Mouse (Mus musculus) gastrocnemius, postnatal 10 days (tissue): ENCODE measurements around the gene Kansl1l. TPM values are rescaled to one million over a fixed set of nuclear protein-coding genes. Genes with fewer than 3 reads are reported as not detected.

ENCODE experiments used
- DNase-seq: peaks from one replicate; pipeline ENCODE4 v3.0.0; 2021; ENCODE audit warnings: mixed read lengths
- total RNA-seq, 2 experiments: library from RNA; stranded (reverse); gene quantifications; 2 replicates each; pipeline ENCODE4 v1.2.3; 2021

Kansl1l gene
- total RNA-seq, 2 experiments from 2014 or later, result 20.0 to 21.4 TPM

GRCm38 (mm10) chr1:66817865-66818315 is 528 bp upstream of the Kansl1l start:
- DNase-seq, result peak; percentile 27

DNA sequence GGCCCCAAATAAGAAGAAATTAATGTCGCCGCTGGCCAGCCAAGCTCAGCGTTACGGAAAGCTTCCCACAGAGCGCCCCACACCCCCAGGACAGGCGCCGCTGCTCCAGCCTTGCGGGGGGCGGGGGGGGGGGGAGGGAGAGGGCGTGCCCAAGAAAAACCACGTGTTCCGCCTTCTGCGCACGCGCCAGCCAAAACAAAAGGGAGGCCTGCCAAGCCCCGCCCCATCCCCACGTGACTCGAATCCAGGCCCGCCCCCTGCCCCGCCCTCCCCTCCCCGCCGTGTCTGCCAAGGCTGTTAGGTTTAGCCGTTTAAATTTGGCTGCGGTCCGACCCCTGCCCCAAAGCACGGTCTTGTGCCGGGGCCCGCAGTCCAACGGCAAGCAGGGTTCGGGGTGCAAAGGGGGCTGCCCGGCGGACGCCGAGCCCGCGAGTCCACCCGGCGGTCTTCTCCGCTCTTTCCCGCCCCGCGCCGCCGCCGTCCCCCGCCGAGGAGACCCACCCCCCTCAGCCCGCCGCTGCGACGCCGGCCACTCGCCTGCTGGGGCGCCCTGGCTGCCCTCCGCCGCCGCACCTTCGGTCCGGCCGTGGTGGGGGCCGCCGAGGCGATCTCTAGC is 417 bp downstream of the Kansl1l start:
- peak; percentile 98 for DNase-seq

DNA sequence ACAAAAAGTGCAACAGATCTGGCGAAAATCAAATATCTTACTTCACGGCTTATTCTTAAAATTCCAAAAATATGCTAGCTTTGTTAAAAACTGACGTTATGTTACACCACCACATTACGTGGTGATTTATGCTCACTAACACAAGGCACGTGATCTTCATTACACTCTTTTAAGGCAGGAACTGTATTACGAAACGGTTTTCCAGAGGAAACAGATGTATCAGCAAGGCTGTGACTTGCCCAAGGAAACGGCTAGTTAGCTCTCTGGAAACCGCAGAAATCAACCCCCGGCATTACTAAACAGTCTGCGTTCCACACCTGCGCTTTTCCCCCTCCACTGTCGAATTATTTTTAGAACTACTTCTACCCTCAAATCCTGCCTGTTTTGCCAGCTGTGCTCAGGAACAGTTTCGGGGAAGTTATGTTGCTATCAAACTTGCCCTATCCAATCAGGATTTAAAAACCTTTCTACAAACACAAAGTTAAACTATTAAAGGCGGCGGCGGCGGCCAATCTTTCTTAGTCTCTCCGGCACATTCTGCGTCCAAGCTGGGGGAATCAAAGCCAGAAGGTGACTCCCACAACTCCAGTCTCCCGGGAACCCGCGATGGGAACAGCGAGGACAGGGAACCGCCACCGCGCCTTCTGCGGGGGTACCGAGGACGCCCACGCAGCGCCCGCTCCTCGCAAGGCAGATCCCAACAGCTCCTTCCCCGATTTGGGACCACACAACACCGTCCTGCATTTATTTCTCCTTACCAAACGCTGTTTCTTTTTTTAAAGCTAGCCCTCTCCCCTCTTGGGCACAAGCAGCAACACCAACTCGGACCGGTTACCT is 1.2 kb downstream of the Kansl1l start:
- DNase-seq, result peak; percentile 64

GRCm38 (mm10) chr1:66814756-66815155 is 2.6 kb downstream of the Kansl1l start:
- no peak for DNase-seq

GRCm38 (mm10) chr1:66813191-66813590 is 4.2 kb downstream of the Kansl1l start:
- DNase-seq, result no peak

GRCm38 (mm10) chr1:66806821-66807220 is 10.5 kb downstream of the Kansl1l start:
- no peak for DNase-seq

GRCm38 (mm10) chr1:66805408-66805807 is 12.0 kb downstream of the Kansl1l start:
- no peak for DNase-seq

- DNase-seq, result no peak
Measured at GRCm38 (mm10) chr1:66804710-66805109, 12.7 kb downstream of the Kansl1l start.

- DNase-seq, result no peak
Measured at GRCm38 (mm10) chr1:66797962-66798361, 19.4 kb downstream of the Kansl1l start.

DNA sequence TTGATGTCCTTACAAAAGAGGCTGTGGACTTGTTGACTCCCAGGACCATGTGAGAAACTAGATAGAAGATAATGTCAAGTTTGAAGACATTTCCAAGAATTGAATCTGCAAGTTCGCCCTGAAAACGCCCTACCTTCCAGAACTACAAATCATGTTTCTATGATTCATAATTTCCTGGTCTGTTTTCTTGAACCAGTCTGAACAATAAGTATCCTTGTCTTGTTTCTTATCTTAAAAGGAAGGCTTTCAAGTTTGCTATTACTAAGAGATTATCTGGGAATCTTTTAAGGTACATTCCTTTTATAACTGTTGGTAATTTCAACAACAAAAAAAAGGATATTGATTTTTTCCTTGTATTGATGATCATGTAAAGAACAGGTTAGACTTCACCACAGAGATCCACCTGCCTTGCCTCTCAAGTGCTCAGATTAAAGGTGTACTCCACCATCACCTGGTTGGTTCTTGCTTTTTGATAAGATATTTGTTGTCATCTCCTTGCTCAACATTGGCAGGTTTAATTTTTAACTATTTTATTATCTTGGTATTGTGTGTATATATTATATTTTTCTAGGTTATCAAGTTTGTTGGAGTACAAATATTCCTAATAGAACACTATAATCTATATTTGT is 24.4 kb downstream of the Kansl1l start:
- no peak for DNase-seq

GRCm38 (mm10) chr1:66782296-66782695 is 35.1 kb downstream of the Kansl1l start:
- no peak for DNase-seq

GRCm38 (mm10) chr1:66781027-66781426 is 36.3 kb downstream of the Kansl1l start:
- no peak for DNase-seq

- no peak for DNase-seq
Measured at GRCm38 (mm10) chr1:66778798-66779197, 38.6 kb downstream of the Kansl1l start.

GRCm38 (mm10) chr1:66777878-66778277 is 39.5 kb downstream of the Kansl1l start:
- peak; percentile 18 for DNase-seq

DNA sequence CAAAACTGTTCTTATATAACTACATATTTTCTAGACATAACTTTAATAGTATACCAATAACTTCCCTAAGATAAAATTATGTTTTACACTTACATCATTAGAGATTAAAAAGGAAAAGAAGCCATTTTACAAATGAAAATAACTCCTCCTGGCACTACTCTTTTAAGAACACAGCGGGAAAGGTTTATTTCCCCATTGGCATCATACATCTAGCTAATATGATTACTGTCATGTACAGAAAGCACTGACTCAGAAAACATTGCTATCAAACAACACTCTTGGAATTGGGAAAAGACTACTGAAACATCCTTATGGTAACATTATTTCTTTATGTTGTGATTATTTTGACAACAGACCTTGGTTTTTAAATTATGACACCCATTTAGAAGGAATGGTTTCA is 48.6 kb downstream of the Kansl1l start:
- no peak for DNase-seq

DNA sequence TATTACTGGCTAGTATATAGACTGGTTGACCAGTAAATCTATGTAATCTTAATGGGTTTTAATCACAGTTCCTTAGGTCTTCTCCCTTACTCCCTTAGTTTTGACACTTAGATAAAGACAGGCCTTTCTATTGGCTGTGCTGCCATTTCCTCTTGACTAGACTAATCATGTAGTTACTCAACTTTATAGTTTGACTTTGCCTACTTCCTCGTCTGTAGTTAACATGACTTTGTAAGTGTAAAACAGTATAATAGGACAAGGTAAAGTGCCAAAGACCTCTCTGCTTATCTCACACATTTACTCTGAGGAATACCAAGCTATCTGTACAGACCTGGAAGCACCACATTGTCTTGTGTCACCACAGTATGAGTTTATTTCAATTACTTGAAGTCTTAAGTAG is 86.8 kb downstream of the Kansl1l start:
- DNase-seq, result no peak

- no peak for DNase-seq
Measured at GRCm38 (mm10) chr1:66712859-66713258, 104.5 kb downstream of the Kansl1l start.

DNA sequence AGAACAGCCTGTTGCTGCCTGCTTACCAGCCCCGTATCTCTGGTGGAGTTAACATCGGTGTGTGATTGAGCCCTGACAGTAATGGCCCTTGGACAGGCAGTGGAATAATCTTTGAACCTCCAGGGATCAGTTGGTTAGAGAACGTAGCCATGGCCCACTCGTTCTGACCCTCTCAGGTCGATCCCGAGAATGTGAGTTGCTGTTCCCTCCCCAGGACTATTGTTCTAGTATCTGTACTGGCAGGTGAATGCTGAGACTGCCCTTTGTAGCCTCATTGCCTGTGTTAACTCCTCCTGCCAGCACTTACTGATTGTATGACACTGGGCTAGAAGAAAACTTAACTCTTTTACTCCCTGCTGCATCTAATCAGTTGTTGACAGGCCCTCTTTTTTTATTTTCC is 112.8 kb downstream of the Kansl1l start:
- DNase-seq, result no peak

DNA sequence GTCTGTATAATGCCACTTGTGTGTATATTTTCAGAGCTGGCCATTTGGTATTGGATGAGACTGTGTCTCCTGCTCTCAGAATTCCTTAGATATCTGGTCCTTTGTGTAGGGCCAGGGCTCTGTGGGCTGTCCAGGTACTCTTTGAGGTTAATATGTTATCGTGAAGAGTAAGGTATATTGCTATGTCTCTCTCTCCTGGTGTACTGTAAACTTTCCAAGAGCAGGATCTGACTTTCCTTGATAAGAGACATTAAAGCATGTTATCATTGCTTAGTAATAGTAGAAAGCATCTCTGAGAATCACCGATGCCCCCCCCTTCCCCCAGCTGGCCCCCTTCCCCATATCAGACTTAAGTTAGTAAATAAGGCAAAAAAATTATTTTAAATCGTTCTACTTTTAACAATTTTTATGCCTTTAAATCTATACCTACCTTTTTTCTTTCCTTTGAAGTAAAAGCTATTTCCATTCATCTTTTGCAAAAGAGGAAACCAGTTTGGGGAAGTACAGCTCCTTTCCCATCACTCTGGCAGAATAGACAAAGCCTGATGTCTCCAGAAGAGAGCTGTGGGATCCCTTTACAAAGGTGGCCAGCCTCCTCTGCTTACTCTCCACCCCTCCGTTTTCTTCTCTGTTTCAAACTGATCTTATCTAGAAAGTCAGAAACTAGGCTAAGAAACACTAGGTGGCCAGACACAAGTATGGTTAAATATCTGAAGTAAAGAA is 114.6 kb downstream of the Kansl1l start:
- DNase-seq, result no peak

DNA sequence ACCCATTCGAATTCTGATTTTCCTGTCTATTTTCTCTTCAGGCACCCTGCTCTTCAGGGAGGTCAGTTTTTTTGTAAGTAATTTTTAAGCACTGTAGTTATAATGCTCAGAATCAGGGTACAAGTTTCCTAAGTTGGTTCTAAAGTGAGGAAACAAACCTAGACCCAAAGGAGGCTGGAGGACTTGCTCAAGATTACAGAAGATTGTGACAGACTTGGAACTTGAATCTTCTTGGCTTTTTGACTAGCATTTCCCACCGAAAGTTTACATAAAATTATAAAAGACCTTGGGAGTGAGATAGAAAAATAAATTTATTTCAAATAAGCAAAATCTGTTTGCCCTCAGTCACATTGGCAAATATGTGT is 115.8 kb downstream of the Kansl1l start:
- DNase-seq, result no peak

DNA sequence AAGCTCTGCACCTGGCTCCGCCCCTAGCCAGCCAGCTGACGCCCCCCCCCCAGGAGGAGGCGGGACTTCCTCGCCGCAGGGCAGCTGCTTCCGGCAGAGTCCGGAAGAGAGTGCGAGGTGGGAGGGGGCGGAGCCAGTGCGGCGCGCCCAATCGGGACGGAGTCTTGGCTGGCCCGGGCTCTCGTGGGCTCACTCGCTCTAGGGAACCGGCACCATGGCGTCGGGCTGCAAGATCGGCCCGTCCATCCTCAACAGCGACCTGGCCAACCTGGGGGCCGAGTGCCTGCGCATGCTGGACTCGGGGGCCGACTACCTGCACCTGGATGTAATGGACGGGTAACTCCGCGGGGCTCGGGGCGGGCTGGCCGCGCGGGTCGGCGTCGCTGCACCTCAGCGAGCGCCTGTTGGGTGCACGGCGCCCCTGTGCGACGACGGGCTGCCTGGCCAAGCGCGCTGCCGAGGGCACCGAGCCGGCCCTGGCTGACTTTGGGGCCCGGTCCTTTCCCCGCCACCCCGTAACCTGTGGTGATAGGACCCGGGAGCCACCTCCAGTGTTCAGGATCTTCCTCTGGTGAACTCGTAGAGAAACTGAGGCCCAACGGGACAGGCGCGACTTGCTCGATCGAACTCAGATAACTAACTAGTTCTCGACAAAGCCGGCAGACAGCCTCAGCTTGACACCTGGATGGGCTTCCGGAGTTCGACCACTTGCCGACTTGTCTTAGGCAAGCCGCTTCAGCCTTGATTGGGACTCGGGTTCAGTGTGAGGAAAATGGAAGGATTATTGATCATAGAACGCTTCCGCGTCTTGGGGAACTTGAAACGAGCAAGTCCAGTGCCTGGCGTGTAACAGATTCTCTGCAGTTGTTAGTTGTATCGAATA is 116.4 kb downstream of the Kansl1l start, which contains the start of gene Rpe:
TSS of gene Rpe (plus strand) at position 139 of the 883 bp plus-strand sequence.
- DNase-seq, result peak; percentile 94
